Mouse (Mus musculus): Measurements from ENCODE around the gene Clcn6.
A peak's percentile ranks its signal among the peaks of the same experiment; 100 is the strongest.

Clcn6 gene

DNA sequence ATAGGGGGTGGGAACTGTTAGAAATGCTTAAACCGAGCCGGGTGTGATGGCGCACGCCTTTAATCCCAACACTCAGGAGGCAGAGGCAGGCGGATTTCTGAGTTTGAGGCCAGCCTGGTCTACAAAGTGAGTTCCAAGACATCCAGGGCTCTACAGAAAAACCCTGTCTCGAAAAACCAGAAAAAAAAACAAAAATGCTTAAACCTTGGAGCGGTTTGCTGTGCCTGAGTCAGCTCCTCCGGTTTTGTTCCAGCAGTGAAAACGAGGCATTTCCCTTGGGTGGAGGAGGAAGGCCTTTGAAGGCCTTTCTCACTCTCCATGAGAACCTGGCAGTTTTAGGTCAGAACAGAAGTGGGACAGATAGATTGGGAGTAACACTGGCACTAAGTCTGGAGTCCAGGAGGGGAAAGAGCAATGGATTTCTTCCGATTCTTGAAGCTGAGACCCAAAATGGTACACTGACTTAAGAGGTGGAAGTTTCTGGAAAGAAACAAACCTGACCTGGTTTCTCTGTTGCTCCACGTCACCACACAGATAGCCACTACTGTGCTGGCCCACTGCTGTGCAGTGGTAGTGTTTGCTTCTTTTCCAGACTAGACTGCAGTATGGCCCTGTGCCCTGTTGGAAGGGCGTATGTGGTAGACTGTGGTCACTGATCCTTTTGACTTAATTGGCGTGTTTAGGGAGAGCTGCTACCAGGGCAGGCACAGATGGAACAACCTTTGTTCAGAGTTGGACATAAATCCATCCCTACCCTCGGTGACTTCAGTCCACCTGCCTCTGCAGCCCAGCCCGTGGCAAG lies 1.6 kb upstream of the Clcn6 start:
- no peak for DNase-seq

- peak; percentile 45 for DNase-seq
Observed at GRCm38 (mm10) chr4:148039254-148040028, 820 bp upstream of the Clcn6 start.

DNA sequence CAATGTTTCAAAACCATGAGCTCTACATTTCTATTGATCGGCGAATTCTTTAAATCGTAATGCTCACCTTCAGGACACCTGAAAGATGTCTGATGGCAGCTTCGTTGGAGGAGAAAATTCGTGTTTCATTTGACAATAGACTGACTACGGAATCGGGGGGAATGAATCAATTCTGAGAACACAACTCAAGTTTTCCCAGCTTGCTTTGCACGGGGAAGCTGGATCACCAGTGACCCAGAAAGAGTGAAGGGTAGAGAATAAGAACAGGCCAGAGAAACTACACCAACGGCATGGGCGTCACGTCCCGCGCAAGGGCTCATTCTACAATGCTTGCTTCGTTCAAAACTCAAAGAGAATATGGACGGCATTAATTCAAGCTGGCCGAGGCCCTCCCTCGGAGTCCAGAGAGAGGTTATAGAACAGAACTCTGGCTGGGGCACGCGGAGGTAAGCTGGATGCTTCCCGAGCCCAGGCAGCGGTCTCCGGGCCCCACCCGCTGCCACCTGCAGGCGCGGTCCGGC lies 482 bp downstream of the Clcn6 start:
- no peak for DNase-seq

GRCm38 (mm10) chr4:148035440-148035839 lies 3.2 kb downstream of the Clcn6 start:
- no peak for DNase-seq

DNA sequence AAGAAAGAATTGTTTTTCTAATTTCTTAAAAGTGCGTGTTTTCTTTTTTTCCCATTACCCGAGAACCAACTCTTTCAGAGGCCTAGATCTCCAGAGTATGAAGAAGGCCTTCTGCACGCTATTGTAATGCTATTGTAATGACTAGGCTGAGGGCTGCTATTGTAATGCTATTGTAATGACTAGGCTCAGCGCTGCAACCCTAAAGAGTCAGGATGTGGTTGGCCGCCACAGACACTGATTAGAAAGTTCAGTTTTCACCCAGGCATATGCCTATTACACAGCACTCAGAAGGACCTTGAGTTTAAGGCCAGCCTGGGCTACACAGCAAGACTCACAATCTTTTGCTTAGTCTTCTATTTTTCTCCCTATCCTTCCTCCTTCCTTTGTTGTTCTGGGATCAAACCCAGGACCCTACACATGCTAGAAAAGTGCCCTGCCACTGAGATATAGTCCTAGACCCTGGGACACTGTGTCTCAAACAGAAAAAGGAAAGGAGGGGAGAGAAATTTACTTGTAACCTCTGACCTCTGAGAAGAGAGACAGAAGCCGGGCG lies 4.7 kb downstream of the Clcn6 start:
- no peak for DNase-seq

- DNase-seq: no peak
Observed at GRCm38 (mm10) chr4:148030506-148030905, 8.1 kb downstream of the Clcn6 start.

DNA sequence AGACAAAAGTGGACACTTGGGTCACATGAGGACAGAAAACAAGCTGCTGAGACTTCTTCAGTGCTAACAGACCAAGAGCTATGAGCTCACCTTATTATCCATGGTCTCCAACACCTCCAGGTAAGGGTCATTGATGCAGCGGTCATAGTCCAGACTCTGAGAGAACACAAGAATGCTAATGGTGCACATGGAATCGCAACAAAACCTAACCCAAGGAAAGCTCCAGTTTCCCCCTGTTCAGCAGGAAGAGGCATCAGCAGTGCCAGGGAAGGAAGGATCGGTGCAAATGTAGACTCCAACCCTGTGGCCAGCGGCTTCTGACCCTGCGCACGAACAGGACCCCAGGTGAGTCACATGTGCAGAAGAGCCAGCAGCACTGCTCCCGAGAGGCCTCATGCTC lies 9.3 kb downstream of the Clcn6 start:
- no peak for DNase-seq

DNA sequence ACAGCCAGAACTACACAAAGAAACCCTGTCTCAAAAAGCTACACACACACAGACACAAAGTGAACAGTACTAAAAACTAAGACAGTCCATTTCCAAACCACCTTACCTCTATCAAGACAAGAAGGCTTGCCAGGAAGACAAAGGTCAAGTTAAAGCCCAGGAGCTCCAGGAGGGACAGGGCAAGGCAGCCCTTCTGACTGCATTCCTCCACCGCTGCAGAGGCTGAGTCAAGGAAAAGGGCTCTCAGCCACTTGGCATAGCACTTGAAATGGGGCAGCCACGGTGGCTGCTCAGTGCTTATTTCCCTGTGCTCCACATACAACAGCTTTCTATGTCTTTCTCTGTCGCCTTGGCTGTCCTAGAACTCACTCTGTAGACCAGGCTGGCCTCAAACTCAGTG lies 14.6 kb downstream of the Clcn6 start:
- DNase-seq: no peak

DNA sequence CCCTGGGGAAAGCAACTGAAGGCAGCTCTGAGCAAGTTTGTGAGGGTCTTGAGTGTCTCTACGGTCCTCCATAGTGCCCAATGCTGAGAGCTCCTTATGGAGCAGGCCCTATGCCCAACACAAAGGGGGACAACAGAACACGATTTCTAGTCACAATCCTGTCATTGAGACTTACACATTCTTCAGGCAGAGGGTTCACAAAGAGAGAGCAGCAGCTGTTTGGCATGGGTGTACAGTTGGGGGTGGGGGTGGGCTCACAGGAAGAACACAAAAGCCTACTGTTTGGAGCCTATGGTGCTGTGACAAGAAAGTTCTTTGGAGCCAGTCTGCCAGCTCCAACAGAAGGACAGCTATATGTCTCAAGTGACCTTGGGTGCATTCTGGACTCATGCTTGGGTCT lies 20.2 kb downstream of the Clcn6 start:
- DNase-seq: no peak

DNA sequence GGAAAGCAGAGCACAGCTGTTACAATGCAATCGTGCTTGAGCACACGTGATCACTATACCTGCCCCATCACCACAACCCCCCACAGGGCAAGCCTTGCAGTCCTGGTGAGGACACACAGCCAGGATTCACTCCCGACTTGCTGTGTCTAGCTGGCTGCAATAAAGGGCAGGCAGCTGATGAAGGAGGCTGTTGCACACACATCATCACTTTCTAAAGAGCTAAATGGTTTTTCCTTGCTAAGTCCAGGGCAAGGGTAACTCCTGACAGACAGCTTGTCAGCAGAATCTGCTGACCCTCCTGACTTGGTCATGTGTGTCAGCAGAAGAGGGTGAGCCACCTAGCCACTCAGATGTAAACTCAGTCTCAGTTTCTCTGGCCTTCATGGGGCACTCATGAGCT lies 21.6 kb downstream of the Clcn6 start:
- DNase-seq: no peak

GRCm38 (mm10) chr4:148015418-148015817 lies 23.2 kb downstream of the Clcn6 start:
- DNase-seq: no peak

GRCm38 (mm10) chr4:148012216-148012615 lies 26.4 kb downstream of the Clcn6 start:
- no peak for DNase-seq

- no peak for DNase-seq
Observed at GRCm38 (mm10) chr4:148011332-148011731, 27.3 kb downstream of the Clcn6 start.

- DNase-seq: no peak
Observed at GRCm38 (mm10) chr4:148009641-148010040, 29.0 kb downstream of the Clcn6 start.

DNA sequence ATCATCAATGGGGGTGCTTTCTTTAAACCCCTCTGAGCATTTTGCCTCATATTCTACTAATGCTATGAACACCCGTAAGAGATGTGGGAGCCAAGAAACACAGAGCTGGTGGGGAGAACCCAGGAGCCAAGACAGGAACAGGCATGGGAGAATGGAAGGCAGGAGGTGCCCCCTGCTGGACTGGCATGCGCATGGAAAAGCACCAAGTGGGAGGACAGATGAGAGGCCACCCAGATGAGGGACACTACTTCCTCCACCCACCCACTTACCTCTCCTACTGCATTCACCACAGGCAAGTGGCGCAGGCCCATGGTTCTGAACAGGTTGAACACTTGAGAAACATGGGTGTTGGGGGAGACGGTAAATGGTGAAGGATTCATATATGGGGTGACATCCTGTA lies 30.2 kb downstream of the Clcn6 start:
- DNase-seq: peak; percentile 57

- no peak for DNase-seq
Observed at GRCm38 (mm10) chr4:148004361-148004760, 34.3 kb downstream of the Clcn6 start.

- no peak for DNase-seq
Observed at GRCm38 (mm10) chr4:148001866-148002265, 36.8 kb downstream of the Clcn6 start.

GRCm38 (mm10) chr4:148001013-148001789 lies 37.4 kb downstream of the Clcn6 start:
- no peak for DNase-seq

DNA sequence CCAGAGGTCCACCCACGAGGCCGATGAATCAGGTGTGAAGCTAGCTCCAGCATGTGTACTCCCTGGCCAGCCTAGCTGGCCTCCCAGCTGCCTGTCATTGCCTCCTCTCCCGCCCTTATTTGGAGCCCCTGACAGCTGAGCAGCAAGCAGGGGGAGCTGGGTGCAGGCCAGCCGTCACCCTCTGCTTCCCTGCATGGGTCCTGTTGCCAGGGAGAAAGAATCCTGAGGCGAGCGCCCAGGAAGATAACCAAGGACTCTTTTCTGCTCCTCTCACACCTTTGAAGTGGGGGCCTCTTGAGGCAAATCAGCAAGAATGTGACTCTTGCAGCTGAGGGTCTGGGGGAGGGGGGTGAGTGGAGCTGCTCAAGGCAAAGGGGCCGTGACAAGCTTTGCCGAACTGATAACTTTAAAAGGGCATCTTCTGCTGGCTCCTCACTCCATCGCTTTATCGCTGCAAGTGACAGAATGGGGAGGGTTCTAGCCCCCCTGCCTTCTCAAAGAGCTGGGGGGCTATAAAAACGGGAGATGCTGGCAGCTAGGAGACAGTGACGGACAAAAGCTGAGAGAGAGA lies 38.3 kb downstream of the Clcn6 start, which contains the start of gene Nppa:
Gene Nppa, plus strand, starts transcription at position 521 of the 571 bp plus-strand sequence.
- no peak for DNase-seq

DNA sequence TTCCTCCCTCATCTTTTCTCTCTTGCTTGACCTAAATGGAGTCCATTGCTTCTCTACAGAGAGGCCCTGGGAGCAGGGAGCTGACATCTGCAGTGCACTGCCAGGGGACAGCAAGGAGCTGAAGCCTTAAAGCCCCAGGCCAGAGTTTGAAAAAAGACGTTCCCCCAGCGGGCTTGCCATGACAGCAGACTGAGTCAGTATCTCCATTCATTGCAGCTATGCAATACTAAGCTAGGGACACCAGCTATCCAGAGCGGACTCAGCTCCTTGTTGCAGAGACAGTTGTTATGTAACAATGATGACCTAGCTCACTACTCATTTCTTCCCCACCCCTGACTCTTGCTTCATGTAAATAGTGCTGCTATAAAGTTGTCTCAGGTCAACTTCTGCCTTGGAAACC lies 43.3 kb downstream of the Clcn6 start:
- no peak for DNase-seq

- DNase-seq: no peak
Observed at GRCm38 (mm10) chr4:147993571-147994095, 45.0 kb downstream of the Clcn6 start.

Data from layer of hippocampus, adult 9-11 months (tissue).